Mouse (Mus musculus): ENCODE data around the gene Lgals2.

The Lgals2 gene

DNA sequence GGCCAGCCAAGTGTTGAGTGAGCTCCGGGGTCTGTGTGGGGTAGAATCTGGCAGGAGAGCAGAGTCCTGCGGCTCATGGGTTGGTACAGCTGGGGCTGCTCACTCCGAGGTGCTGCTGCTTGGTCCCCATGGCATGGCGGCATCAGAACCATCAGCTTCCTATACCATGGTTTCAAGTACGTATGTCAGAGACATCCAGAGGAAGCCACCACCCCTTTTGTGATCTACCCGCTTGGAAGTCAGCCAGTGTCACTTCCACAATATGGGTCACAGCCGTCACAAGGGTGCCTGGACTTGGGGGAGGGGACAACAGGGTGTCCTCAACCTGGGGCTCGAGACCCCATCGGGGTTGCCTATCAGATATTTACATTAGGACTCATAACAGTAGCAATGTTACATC, 45.2 kb downstream of the Lgals2 start:
- DNase-seq, result no peak

DNA sequence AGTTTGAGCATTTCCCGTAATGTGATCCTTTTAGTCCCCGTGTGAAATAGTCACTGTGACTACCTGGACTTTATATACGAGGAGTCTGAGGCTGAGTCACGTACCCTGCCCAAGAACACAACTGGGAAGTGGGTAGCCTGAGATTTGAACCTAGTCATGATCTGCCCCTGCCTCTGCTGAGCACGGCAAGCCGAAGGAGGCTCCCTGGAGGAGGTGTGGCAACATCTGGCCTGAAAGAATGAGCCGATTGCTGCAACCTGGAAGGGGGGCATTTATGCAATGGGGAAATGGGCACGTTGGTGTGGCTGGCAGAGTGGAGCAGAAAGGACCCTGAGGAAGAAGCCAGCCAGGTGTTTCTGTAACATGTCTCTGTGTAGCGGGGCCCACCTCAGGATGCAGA, 45.6 kb downstream of the Lgals2 start:
- no peak for DNase-seq

GRCm38 (mm10) chr15:78808980-78809379, 46.3 kb downstream of the Lgals2 start:
- no peak for DNase-seq

DNA sequence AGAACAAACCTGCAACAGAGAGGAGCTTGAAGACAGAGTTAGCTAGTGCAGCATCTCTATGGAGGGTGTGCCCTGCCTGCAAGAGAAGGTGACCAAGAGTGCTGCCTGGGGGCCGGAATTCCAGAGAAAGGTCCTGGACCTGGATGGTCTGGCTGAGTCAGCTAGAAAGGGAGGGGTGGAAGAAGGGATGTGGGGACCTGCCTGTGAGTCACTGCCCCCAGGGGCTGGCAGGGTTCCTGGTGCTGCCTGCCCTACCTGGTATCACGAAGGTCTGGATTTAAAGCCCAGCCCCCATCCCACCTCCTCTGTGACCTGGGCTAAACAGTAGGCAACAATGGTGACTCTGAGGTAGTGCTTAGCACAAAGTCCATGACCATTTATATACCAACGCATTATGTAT, 48.2 kb downstream of the Lgals2 start:
- peak; percentile 61 for DNase-seq

DNA sequence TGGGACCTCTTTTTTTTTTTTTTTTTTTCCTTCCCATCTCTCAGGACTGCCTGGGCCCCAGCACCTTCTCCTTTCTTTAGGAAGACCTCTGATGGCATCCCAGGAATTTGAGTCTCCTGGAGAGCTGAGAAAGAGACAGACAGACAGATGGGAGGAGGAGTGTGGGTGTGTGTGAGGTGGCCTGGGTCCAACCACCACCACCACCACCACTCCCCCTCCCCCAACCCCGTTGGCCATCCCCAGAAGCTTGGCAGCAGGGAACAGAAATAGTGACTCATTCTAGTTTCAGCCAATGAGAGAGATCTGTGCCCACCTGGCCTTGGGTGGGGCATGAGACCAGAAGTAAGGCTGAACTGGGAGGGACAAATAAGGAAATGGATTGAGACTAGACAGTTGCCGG, 48.7 kb downstream of the Lgals2 start:
- DNase-seq, result peak; percentile 64

DNA sequence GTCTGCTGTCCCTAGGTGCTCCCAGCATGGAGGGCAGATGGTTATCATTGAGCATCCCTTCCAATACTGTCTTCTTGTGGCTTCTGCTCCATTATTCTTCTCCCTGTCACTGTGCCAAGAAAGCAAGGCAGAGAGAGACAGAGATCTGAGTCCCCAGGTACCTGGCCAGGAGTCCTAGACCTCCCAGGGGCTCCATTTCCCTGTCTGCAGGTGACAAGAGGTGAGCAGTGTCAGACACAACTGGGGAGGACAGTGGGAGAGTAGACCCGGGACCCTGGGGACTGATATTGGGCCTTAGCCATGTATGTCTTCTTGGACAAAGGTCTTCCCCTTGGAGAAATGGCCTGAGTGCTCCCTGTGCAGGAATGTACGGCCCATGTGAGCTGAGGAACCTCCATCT, 50.0 kb downstream of the Lgals2 start:
- no peak for DNase-seq

DNA sequence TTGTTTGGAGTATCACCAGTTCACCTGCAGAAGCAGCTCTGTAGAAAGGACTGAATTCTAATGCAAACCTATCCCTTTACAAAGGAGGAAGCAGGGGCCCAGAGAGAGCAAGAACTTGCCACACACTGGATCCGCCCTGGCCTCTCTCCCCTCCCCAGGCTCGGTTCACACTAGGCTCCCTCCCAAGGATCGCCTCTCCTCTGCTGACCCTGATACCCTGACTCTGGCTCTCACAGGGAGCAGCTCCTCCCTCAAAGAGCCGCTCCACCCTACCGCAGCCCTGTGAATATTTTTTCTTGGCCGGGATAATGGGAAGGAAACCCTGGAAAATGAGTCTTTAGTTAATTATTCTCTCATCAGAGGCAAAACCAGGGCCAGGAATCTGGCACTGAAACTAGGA, 51.0 kb downstream of the Lgals2 start:
- peak; percentile 69 for DNase-seq

DNA sequence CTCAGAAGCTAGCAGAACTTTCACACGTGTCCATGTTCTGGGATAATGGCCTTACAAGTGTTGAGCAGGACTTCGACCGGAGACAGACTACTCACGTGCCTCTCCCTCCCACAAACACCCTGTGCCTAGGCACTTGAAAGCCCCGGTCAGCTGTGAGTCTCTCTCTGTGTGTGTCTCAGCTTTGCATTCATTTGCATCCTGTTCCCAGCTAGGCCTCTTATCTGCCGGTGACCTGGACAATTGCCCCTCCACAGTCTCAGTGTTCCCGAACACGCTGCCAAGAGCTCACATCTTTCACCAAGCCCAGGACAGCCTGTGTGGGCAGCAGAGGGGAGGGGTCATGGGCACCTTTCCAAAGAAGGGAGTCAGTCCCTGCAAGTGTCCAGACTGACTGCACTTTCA, 51.8 kb downstream of the Lgals2 start:
- DNase-seq, result peak; percentile 82

DNA sequence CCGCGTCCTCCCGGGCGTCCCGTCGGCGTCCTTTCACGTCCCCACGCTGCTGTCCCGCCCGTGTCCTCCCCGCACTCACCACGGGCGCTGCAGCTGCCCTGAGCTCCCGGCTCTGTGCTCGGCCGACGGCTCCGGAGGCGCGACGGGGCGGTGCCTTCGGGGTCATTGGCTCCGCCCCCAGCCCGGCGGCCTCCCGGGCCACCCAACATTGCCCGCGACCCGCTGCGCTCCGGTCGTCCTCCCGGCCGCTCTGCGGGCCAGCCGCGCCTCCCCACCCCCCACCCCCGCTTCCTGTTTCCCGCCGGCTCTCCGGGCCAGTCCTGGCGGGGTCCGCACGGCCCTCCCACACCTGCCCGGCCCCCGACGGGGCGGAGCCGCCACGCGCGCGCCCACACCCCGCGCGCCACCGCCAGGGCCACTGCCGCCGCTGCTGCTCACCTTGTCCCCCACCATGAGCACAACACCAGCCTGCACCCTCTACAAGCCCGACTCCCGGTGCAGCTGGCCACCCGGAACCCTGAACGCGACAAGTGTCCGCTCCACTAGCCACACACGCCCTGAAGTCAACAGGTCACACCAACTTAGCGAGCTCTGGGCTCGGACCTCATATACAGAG, 52.4 kb downstream of the Lgals2 start, which contains the start of gene Card10:
Gene Card10, minus strand, starts transcription at position 267 of the 616 bp plus-strand sequence.
- DNase-seq, result peak; percentile 87

GRCm38 (mm10) chr15:78801971-78802741, 53.2 kb downstream of the Lgals2 start:
- peak; percentile 70 for DNase-seq

- no peak for DNase-seq
Observed at GRCm38 (mm10) chr15:78801571-78801970, 53.8 kb downstream of the Lgals2 start.

Measured in kidney, postnatal 10 days (tissue).